Mouse (Mus musculus): ENCODE data around the gene Ptprb. TPM values are rescaled to one million over a fixed set of nuclear protein-coding genes. Genes with fewer than 3 reads are reported as not detected.

The Ptprb gene
- total and polyA plus RNA-seq, 2 experiments from 2014 or later = 2.3 to 9.8 TPM

DNA sequence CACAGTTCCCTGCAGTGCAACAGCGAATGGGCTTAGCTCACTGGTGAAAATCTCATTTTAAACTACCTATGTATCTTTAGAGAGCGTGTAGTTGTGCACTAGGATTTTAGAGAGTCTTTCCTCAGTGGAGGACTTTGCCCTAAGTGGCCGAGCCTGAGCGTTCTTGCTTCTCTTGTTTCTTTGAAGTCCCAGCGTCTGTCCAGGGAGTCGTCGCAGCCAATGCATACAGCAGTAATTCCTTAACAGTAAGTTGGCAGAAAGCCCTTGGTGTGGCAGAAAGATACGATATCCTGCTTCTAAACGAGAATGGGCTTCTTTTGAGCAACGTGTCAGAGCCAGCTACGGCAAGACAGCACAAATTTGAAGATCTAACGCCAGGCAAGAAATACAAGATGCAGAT, 65.9 kb downstream of the Ptprb start:
- TF ChIP-seq CTCF (IDR thresholded peaks at IDR 0.05; ENCODE audit: low read depth) = no peak
- H3K4me3 ChIP-seq (ENCODE audit: low read depth, low read length) = no peak overlapping the region
- DNase-seq = no peak
- no peak overlapping the region for H3K9ac ChIP-seq
- no peaks in the 10 kb centered on the region for H3K36me3 ChIP-seq (ENCODE audit: insufficient read depth)
- no peaks in the 10 kb centered on the region for H3K4me1 ChIP-seq (ENCODE audit: insufficient read depth)
- no peak overlapping the region for H3K4me2 ChIP-seq (ENCODE audit: low read depth)
- H3K27ac ChIP-seq (ENCODE audit: low read depth, low read length) = no peak overlapping the region
- H3K9me3 ChIP-seq (ENCODE audit: low read length) = no peaks in the 10 kb centered on the region
- 72% methylated on average over 12 of the region's 12 CpGs for WGBS
- no peak for ATAC-seq
- no peaks in the 10 kb centered on the region for H3K27me3 ChIP-seq (ENCODE audit: insufficient read depth, low read length)

DNA sequence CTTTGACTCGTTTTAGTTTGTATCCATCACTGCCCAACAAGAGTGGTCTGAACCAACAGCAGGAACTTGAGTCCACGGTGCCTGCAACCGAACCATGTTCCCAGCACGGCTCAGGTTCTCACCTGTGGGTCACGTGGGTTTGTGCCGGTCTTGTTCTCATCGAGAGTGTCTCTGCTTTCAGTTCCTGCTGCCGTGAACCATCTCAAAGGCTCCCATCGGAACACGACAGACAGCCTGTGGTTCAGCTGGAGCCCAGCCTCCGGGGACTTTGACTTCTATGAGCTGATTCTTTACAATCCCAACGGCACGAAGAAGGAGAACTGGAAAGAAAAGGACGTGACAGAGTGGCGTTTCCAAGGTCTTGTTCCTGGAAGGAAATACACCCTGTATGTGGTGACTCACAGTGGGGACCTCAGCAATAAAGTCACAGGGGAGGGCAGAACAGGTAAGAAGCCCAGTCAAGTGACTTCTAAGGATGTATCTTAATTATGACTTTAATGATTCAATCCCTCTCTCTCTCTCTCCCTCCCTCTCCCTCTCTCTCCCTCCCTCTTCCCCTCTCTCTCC, 71.4 kb downstream of the Ptprb start:
- DNase-seq (no peak), ATAC-seq (no peak)
- Histone ChIP-seq H3K27me3 (ENCODE audit: insufficient read depth, low read length) (no peaks in the 10 kb centered on the region), H3K4me3 (ENCODE audit: low read depth, low read length) (no peak overlapping the region), H3K9me3 (ENCODE audit: low read length) (no peaks in the 10 kb centered on the region), H3K27ac (ENCODE audit: low read depth, low read length) (no peak overlapping the region), H3K9ac (no peak overlapping the region), H3K36me3 (ENCODE audit: insufficient read depth) (no peaks in the 10 kb centered on the region), H3K4me2 (ENCODE audit: low read depth) (no peak overlapping the region), H3K4me1 (ENCODE audit: insufficient read depth) (no peaks in the 10 kb centered on the region)
- TF ChIP-seq CTCF (IDR thresholded peaks at IDR 0.05; ENCODE audit: low read depth) = no peak
- WGBS = 91% methylated on average over 15 of the region's 15 CpGs

DNA sequence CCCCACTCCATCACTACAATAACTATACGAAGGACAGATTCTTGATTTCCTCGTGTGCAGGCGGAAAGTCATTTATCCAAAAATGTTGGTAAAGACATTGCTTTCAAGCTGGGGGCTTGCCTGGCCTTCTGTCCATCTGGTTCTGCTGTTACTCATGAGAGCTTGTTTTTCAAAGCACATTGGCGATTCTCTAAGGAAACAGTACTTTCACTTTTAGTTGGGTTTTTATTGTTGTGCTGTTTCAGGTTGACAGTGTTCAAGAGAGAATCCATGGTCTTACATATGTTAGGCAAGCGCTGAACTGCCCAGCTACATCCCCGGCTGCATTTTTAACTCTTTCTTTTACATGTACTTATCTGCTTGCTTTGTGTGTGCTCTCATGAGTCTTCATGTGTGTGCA, 73.7 kb downstream of the Ptprb start:
- no peak for ATAC-seq
- Histone ChIP-seq H3K4me1 (ENCODE audit: insufficient read depth) (no peaks in the 10 kb centered on the region), H3K9ac (no peak overlapping the region), H3K4me3 (ENCODE audit: low read depth, low read length) (no peak overlapping the region), H3K27me3 (ENCODE audit: insufficient read depth, low read length) (no peaks in the 10 kb centered on the region), H3K4me2 (ENCODE audit: low read depth) (no peak overlapping the region), H3K9me3 (ENCODE audit: low read length) (no peaks in the 10 kb centered on the region), H3K27ac (ENCODE audit: low read depth, low read length) (no peak overlapping the region), H3K36me3 (ENCODE audit: insufficient read depth) (no peaks in the 10 kb centered on the region)
- no peak for DNase-seq
- no peak for TF ChIP-seq CTCF (IDR thresholded peaks at IDR 0.05; ENCODE audit: low read depth)
- 92% methylated on average over 6 of the region's 6 CpGs for WGBS

DNA sequence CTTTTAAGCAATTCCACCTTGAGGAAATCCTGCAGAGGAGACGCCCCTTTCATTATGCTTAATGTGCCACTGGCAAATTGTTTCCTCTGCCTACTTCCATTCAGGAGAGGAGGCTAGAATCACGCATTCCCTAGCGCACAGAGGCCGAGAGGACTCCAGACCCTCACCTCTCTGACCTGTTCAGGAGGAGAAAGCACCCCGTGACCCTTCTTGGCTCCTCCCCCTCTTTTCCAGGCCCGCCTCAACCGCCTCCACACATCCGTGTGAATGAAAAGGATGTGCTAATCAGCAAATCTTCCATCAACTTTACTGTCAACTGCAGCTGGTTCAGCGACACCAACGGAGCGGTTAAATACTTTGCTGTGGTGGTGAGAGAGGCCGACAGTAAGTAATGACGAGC, 75.2 kb downstream of the Ptprb start:
- Histone ChIP-seq H3K9ac (no peak overlapping the region), H3K36me3 (ENCODE audit: insufficient read depth) (no peaks in the 10 kb centered on the region), H3K4me1 (ENCODE audit: insufficient read depth) (no peaks in the 10 kb centered on the region), H3K27me3 (ENCODE audit: insufficient read depth, low read length) (no peaks in the 10 kb centered on the region), H3K9me3 (ENCODE audit: low read length) (no peaks in the 10 kb centered on the region), H3K4me3 (ENCODE audit: low read depth, low read length) (no peak overlapping the region), H3K27ac (ENCODE audit: low read depth, low read length) (no peak overlapping the region), H3K4me2 (ENCODE audit: low read depth) (no peak overlapping the region)
- DNase-seq (no peak), ATAC-seq (no peak)
- 47% methylated on average over 13 of the region's 13 CpGs for WGBS
- no peak for TF ChIP-seq CTCF (IDR thresholded peaks at IDR 0.05; ENCODE audit: low read depth)

DNA sequence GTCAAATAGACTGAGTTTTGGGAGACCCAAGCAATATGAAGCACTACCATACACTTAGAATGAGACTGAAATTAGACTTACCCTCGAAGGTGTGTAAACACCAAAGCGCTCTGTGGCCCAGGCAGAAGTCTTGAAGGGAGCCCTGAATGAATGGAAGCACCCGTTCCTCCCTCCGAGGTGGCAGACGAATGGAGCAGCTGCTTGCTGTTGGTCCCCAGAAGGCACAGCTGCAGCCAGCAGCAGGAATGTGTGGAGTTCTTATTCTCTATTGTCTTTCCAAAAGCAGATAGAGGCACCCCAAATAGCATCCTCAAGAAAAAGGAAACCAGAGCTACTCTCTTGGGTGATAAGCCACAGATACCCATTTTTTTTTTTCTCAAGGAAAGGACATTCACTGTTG, 79.0 kb downstream of the Ptprb start:
- no peaks in the 10 kb centered on the region for H3K27me3 ChIP-seq (ENCODE audit: insufficient read depth, low read length)
- peak; percentile 34 for DNase-seq
- no peak for TF ChIP-seq CTCF (IDR thresholded peaks at IDR 0.05; ENCODE audit: low read depth)
- no peaks in the 10 kb centered on the region for H3K36me3 ChIP-seq (ENCODE audit: insufficient read depth)
- ATAC-seq = peak; percentile 47
- no peak overlapping the region for H3K4me2 ChIP-seq (ENCODE audit: low read depth)
- H3K27ac ChIP-seq (ENCODE audit: low read depth, low read length) = no peak overlapping the region
- H3K4me3 ChIP-seq (ENCODE audit: low read depth, low read length) = no peak overlapping the region
- H3K9ac ChIP-seq = no peak overlapping the region
- H3K4me1 ChIP-seq (ENCODE audit: insufficient read depth) = no peaks in the 10 kb centered on the region
- H3K9me3 ChIP-seq (ENCODE audit: low read length) = no peaks in the 10 kb centered on the region
- WGBS = 50% methylated on average over 5 of the region's 5 CpGs

DNA sequence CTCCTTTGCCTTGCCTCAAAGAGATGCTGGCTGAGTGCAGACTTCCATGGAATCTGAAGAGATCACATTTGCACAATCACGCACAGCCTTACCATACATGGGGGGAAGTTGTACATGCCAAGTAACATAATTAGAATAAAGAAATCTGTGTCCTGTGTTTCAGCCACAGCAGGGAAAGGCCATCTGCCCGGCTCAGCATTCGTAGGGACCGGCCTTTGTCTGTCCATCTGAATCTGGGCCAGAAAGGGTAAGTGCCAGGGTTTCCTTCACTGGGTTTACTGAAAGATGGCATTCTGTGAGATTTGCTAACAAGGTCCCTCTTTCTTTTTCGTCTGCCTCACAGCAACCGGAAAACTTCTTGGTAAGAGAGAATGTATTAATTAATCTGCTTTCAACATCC, 86.9 kb downstream of the Ptprb start:
- no peak overlapping the region for H3K4me2 ChIP-seq (ENCODE audit: low read depth)
- H3K27ac ChIP-seq (ENCODE audit: low read depth, low read length) = peak overlapping the region; percentile 16; the same call in 1 of the 2 replicates
- ATAC-seq (peak; percentile 92), DNase-seq (peak; percentile 76)
- H3K4me1 ChIP-seq (ENCODE audit: insufficient read depth) = no peaks in the 10 kb centered on the region
- H3K9ac ChIP-seq = no peak overlapping the region
- no peaks in the 10 kb centered on the region for H3K36me3 ChIP-seq (ENCODE audit: insufficient read depth)
- 20% methylated on average over 6 of the region's 6 CpGs for WGBS
- H3K27me3 ChIP-seq (ENCODE audit: insufficient read depth, low read length) = no peaks in the 10 kb centered on the region
- H3K4me3 ChIP-seq (ENCODE audit: low read depth, low read length) = no peak overlapping the region
- no peaks in the 10 kb centered on the region for H3K9me3 ChIP-seq (ENCODE audit: low read length)
- no peak for TF ChIP-seq CTCF (IDR thresholded peaks at IDR 0.05; ENCODE audit: low read depth)

DNA sequence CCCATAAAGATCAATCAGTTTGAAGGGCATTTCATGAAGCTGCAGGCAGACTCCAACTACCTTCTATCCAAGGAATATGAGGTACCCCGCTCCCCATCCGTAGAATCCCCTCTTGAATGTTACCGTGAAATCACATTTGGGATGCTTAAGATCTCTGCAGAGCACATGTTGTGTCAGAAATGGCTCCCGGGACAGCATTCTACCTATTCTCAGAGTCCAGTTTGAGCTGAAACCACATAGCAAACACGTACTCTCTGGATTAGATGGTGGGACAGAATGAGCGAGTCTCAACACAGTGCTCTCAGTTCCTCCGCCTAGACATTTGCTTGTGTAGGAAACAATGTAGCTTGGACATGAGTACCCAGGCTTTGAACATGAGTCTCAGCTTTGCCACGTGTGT, 87.3 kb downstream of the Ptprb start:
- Histone ChIP-seq H3K4me2 (ENCODE audit: low read depth) (no peak overlapping the region), H3K4me3 (ENCODE audit: low read depth, low read length) (no peak overlapping the region), H3K9me3 (ENCODE audit: low read length) (no peaks in the 10 kb centered on the region), H3K36me3 (ENCODE audit: insufficient read depth) (no peaks in the 10 kb centered on the region), H3K27ac (ENCODE audit: low read depth, low read length) (peak overlapping the region; percentile 16), H3K9ac (no peak overlapping the region), H3K4me1 (ENCODE audit: insufficient read depth) (no peaks in the 10 kb centered on the region), H3K27me3 (ENCODE audit: insufficient read depth, low read length) (no peaks in the 10 kb centered on the region)
- peak; percentile 21 for ATAC-seq
- TF ChIP-seq CTCF (IDR thresholded peaks at IDR 0.05; ENCODE audit: low read depth) = no peak
- DNase-seq = no peak
- 46% methylated on average over 8 of the region's 8 CpGs for WGBS

All from forebrain, postnatal 0 days (tissue).